Mouse (Mus musculus): ENCODE measurements around the gene Tigd3. TPM values are rescaled to one million over a fixed set of nuclear protein-coding genes. Genes with fewer than 3 reads are reported as not detected.
A peak's percentile ranks its signal among the peaks of the same experiment; 100 is the strongest.

Gene Tigd3
- total RNA-seq, 1 experiment from 2014 or later: 1.3 TPM

DNA sequence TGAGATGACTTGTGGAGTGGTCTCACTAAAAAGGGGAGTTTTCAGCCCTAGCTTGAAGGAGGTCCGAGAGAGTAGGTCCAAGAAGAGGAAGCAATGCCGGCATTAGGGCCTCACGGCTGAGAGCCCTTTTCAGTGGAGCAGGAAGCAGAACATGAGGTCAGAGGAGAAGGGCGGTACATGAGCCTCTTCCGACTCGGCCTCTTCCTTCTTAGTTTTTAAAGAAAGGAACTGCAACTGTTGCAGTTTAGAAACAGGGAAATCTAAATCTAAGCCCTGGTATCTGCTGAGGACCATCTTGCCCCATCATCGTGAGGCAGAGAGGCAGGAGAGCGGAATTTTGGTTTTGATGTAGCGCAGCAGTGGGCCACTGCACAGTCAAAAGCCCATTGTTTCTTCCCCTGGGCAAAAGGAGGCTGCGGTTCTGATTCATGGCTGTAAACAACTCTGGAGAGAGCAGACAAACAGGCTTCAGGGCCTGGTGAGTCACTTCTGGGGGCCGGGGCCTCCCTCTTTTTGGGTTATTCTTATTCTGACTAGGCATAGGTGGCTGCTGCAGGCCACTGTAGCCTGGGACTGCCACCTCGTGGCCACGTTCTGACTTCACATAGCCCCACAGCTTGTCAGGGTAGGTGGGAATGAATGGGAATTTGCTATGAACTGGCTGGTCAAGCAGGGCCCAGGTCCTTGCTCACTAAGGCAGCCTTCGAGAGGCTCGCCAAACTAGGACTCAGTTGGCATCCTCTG is 16.2 kb downstream of the Tigd3 start, which contains the start of gene Slc25a45:
Gene Slc25a45, plus strand, starts transcription at position 191 of the 744 bp plus-strand sequence.
- DNase-seq: peak; percentile 80

DNA sequence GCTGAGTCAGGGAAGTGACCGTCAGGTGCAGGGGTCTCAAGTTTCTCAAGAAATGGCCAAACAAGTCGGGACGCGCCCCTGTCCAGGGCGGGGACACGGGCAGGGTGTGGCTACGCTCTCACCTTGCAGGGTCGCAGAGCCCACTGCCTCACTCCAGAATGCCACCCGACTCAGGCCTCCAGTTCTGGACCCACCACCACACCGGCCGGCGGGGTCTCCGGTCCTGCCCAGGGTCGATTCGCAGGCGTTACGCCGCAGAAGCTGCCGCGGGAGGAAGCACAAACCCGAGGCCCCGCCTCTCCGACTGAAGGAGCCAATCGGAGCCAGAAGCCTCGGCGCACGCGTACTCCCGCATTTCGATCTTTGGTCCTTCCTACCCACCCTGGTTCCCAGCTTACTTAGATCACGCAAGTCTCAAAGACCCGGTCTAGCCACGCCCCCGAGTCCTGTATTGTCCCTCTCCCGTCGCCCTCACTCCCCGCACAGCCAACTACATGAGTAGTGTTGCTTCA is 18.9 kb downstream of the Tigd3 start, which contains the start of gene Frmd8:
Gene Frmd8, minus strand, starts transcription at position 306 of the 512 bp plus-strand sequence.
- DNase-seq: peak; percentile 95

DNA sequence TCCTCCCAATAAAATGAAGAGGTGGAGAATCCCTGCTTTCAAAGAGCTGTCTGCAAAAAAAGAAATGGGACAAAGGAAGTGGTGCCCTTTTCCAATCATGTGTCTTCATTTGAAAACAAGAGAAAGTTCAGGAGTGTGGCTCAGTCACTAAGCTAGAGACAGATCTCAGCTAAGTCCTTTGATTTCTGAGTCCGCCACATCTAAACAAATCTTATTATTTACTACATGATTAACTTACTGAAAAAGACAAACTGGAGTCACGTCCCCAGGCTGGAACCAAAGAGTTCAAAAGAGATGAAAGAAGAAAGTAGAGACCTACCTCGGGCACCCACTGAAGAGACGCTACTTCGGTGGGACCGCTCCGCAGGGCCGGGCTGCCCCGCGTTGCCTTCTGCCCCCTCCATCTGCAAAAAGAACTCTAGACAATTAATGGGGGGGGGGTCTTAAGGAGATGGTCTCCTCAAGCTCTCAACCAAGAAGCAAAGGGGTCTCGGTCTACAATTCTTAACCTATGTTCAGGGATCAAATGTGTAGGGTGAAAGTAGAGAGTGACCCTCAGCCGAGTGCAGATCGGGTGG is 19.5 kb downstream of the Tigd3 start:
- DNase-seq: no peak

DNA sequence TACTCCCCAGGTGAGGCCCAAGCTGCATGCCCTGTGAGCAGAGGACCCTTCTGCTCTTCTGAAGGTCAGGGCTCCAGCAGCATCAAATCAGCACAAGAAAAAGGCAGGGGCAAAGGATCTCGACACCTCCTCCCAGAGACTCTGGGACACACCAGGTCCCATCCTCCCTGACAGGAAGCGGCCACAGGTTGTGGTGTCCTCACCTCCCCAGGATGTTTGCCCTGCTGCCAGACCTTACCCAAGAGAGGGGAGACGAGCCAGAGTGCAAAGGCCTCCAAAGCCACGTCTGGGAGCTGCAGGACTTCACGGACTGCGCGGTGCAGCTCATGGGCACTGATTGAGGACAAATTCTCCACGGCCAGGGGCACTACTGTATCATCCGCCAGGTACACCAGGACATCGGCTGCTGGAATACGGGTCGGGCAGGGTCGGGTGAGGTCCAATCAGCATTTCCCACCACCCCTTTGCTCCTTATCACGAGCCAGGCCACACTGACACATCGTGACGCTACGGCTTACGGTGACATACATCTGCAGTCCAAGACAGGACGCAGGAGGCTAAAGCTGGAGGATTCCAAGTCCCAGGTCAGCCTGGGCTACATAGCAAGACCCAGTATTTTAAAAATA is 20.9 kb downstream of the Tigd3 start:
- no peak for DNase-seq

DNA sequence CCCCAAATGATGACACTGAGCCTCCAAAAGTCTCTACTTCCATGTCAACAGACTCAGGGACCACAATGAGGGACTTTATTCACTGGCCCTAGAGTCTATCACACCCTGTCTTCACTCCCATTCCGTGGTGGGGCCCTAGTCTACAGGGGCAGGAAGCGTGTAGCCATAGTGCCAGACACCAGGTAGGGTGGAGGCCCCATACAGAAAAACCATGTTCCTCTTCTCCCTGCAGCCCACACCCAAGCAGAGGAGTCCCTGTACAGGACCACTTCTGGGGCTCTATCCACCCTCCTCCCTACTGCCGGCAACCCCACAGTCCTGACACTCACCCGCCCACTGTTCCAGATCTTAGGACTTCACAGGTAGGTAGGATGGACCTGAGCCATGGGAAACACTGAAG is 21.4 kb downstream of the Tigd3 start:
- no peak for DNase-seq

DNA sequence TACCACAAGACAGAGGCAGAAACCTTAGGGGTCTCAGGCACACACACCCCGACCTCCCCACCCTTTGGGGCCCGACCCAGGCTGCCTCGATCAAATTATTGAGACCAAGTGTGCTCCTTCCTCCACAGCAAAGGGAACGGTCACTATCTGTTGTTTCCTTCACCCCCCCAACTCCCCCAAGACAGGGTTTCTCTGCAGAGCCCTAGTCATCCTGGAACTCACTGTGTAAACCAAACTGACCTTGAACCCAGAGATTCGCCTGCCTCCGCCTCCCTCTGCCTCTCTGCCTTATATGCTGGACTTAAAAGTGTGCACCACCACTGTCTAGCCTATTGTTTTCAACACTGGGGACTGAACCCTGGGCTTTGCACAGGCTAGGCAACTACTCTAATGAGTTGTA is 22.3 kb downstream of the Tigd3 start:
- DNase-seq: no peak

DNA sequence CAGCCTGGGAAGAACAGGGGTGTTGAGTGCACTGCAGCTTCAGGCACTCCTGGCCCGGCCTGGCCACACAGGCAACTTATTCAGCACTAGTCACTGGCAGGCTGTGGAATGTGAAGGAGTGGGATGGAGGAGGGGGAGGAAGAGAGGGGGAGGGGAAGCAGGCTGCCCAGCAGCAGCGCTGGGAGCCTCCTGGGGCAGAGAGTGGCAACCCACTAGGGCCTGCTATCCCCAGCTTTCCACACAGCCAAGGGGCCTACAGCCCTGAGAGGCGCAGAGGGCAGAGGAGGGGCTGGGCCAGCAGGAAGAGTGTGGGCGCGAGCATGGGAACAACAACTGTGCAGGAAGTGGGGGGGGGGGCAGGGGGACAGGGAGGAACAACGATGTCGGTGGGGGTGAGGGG is 22.7 kb downstream of the Tigd3 start:
- no peak for DNase-seq

DNA sequence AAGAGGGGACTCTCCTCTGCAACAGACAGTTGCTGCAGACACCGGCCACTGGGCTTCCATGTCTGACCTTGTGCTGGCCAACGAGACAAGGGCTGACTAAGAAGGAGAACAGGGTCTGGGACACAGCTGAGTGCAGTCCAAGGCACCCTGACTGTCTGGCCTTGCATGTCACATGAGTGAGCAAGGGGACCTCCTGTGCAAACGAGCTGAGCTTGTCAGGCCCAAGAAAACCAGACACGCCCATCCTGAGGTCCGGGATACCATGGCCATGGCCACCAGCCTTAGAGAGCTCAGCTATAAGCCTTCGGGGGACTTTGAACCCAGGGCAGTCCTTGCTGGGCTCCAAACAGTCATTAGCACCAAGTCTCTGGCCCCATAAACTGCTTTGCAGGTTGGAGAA is 25.9 kb downstream of the Tigd3 start:
- DNase-seq: peak; percentile 37

DNA sequence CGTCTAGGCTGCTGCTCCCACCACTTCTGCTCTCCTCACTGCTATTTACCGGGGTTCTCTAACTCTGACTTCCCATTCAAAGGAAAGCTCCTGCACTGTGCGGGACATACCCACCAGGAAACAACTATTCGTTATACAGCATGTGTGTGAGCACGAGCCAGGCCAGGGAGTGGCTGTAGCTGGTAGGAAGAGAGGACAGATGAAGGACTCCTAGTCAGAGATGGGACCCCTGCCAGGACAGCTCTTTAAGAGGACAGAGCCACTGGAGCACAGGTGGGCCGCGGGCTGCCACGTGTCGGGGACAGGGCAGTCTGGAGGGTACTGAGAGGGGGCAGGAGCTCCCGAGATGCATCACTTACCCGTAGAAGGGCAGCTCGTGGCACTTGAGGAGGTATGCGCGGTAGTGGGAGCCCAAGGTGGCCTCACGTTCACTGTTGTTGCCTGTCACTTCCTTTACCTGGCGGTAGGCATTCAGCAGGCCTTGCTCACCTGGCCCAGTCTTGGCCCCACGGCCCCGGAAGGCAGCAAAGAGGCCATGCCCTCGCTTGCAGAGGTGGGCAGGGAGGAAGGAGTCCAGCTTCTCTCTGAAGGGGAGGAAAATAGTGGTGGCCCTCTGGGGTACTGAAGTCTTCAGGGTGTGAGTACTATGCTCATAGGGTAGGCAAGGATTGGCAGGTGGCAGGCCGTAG is 29.1 kb downstream of the Tigd3 start:
- no peak for DNase-seq

DNA sequence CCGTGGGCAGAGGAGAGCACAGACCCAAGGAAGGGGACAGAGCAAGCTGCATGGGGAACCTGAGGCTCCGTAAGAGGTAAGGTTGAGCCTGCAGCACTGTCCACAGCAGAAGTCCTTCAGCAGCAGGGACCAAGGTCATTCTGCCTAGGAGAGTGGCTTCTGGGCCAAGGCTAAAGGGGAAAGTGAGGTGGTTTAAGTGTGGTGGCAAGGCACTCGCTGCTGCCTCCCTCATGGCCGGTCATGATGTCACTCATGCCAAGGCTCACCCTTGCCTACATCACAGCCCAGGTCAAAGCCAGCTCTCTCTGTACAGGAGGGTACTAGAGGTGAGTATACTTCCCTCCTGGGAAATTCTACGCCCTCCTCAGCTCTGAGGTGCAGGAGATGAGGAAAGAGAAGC is 30.2 kb downstream of the Tigd3 start:
- DNase-seq: no peak

DNA sequence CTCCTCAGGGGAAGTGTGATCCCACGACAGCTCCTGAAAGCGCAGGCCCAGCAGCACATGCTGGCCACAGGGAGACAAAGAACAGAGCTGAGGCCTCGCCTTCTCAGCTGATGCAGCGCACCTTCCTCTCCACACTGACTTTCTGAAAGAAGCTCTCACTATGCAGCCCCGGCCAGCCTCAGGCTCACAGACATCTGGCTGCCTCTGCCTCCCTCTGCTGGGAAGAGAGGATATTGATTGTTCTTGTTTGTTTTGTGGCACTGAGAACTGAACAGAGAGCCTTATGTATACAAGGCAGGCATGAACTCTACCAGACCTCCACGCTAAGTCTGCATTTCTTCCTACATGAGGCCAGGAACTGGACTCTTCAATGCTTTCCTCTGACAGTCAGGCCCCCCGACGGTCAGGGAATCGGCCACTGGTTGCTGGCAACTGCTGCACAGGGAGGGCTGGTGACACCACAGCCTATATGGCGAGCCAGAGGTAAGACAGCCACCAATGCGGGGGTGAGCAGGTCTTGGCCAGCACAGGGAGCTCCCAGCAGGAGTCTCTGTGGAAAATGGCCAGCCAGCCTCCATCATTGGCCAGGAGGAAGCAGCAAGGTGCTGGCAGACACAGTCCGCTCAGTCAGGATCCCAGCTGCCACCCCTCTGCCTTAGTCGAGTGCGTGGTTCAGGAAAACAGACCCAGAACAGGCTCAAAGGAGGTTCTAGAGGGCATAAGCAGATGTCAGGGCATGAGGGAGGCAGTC is 31.4 kb downstream of the Tigd3 start:
- DNase-seq: no peak

DNA sequence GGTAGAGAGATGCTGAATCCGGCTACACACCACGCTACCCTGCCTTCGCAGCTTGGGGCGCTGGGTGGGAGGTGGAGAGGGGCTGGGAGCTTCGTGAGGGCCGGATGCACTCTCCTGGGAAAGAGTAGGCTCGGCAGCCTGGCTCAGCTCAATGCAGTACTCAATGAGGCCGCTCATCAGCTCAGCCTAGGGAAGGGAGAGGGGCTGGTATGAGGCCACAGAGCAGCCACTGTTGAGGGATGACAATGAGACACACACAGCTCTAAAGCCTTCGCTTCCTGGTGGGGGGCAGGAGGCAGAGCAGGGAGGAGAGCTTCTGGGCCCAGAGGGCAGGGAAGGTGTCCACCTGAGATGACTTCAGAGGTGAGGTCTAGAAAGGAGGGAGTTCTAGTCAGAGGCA is 37.3 kb downstream of the Tigd3 start:
- DNase-seq: no peak

DNA sequence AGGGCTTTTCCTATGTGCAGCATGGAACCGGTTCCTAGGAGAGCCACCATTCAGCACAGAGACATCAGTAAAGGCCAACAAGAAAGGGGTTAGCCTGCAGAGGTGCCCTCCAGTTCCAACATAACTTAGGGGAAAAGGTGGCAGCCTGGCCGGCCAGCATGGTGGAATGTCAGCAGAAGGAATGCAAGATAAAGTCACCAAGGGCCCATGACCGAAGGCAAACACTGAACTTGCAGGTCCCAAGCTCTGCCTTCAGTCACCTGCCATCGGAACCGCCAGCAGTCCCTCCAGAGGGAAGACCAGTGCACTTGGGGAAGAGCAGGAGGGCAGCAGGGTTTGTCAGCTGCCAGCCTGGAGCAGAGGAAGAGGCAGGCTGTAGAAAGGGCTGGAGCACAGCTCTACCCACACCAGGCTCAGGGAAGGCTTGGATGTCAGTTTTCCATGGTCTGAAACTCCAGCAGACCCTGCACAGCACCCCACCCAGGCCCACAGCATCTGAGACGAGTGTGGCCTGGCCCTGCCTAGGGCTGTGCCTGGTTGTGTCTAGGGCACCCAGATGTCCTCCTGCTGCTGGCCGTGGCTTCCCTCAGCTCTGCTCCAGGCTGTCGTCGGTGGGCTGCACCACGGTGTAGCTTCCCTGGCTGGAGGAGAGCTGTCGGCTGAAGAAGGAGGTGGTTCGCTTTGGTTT is 41.8 kb downstream of the Tigd3 start:
- no peak for DNase-seq

DNA sequence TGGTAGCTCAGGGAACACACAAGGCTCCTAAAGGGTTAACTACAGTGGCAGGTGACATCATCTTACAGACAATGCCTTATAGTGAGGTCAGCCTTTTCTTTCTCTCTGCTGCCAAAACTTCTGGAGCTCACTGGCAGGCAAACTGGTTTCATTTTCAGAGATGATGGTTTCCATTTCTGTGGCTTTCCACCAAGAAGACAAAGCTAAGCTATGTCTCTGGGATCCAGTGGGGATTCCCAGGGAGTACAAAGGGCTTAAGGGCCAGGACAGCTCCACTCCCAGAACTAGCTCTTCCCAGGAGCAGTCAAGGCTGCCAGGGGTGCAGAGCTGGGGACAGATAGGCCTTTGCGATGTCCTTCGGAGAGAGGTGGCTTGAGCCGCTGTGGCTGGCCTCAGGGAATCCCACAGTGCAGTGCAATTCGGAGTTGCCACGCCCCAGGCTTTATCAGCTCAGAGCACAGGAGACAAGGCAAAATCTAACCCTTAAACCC is 42.4 kb downstream of the Tigd3 start:
- DNase-seq: no peak

DNA sequence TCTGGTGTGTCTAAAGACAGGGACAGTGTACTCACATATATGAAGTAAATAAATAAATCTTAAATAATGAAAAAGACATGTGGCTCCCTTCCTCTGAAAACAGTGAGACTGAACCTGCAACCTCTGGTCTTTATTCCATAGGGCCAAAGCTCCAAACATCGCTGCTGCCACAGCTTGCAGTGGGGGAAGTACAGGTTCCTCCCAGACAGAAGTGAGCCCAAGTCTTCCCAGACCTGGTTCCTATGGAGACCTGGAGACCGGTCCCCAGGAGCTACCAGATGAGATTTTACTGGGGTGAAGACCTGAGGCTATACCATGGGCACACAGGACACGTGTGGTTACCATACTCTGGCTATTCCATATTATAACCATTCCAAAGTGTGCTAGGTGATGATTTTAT is 43.1 kb downstream of the Tigd3 start:
- no peak for DNase-seq

DNA sequence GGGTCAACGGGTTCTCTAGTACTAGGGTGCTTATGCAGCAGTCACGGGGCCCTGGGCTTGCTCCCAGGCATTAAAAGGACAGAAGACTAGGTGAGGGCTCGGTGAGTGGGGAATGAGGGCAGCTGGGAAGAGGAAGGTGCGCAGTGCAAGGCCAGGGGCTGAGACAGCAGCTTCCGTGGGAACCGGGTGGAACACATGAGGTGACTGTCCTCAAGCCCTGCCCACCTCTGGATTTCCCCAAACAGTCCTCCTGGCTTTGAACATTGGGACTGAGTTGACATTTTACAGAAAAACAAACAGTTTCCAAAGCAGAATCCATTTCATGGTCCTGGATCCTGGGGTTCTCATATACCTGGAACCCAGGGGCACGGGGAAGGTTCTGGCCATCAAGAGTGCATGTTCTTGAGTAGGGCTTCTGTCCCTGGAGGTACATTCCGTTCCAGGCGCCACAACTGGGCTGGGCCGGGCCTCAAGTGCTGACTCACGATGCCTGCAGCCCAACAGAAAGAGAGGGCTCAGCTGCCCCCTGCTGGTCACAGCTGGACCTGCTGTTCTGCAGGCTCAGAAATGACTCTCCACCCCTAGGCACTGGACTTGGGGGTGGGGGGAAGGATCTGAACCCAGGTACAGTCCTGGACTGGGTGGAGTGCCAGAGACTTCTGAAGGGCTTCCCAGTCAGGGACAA is 44.0 kb downstream of the Tigd3 start:
- DNase-seq: peak; percentile 96

DNA sequence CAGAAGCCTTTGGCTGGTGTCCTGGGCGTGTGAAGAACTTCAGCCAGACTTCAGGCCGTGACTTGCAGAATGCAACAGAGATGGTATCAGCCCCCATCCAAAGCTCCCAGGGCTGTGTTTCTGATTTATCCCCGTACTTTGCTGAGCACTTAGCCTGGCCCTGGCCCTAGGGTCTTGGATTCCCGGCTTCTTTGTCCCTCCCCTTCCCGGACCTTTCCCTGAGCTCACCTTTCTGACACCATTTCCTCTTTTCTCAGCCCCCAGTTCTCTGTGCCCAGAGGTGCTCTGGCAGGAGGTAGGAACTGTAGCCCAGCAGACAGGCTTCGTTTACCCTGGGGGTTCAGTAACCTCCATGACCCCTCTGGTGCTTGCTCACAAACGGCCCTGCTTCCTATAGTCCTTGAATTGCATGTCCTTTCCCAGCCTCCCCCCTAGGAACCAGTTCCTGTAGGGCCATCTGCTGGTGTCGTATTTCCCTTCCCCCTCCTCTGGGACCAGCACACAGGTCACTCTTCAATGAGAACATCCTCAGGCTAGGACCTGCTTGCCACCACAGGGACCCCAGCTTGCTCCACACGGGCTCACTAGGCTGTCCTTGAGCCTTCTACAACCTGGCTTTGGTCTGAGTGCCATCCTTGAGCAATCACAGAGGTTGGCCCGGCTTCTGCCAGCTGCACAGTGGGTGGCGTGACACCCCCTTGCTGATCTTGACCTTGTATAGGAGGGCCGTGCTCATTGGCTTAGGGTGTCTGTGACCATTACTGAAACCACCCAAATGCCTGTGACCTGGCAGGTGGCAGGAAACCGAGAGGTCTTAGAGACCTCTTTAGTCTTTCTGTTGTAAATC is 44.9 kb downstream of the Tigd3 start:
- peak; percentile 65 for DNase-seq

DNA sequence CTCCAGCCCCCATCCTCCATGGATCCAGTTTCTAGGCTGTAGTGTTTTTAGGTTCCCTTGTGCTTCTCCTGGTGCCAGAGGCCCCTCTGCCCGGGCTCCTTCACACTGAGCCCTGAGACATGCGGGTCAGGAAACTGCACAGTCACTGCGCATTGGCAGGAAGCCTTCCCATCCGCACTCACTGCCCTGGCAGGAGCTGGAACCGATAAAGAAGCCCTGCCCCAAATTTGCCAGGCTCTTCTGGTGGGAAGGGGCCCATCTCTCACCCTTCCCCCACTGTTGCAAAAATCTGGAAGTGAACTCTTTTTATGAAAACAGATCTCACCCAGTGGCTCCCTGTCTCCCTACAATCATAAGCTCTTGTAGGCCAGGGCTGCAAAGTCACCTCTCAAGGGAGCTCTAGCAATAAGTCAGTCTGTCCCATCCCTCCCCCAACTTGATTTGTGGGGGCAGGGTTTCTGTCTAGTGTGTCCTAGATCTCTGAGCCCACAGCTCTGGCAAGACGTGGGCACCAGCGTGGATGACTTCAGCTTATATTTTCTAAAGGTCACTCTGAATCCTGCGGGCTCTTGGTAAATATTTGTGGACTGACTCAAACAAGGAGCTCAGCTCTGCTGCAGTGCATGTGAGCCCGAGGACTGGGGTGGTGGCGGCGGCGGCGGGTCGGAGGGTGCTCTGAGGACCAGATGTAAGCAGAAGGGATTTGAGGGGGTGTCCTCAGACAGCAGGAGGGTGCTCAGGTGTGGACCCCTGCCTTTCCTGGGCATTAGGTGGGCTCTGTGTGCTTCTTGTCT is 45.7 kb downstream of the Tigd3 start:
- DNase-seq: peak; percentile 73

DNA sequence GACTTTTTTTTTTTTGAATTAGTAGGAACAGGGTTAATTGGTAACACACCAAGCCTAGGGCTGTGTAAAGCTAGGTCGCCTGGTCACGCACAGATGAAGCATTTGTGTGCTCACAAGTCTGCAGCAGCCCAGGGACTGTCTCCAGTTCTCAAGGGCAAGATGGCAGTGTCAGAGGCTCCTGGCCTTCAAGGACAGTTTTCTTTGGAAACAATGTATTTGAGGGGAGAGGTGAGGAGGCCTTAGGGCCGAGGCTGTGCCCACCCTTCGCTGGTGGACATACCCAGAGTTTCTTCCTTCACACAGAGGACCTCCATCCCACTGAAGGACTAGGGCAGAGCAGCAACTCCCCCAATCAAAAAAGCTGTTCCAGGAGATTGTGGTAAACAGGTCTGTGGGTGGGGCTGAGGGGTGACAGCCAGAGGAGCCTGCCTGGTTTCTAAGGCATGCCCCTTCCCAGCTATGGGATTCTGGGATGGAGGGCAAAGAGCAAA is 46.6 kb downstream of the Tigd3 start:
- no peak for DNase-seq
